Mouse (Mus musculus): ENCODE measurements around the gene Cldn10.

DNA sequence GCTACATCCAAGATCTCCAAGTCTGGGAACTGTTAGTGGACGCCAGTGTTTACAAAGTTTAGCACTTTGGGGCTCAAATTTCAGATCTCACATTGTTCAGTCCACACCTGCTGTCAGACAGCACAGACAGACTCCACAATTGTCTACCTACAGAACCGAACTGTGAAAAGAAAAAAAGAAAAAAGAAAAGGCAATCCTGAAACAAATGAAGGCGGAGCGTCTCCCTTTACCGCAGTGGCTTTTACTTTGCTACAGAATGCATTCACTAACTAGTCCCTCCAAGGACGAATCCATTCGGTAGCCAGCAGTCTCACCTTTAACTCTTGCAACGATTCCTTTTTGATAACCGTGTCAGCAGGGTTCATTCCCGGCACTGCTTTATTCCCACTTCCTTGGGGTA lies 93.0 kb downstream of the Cldn10 start:
- TF ChIP-seq CTCF (IDR thresholded peaks at IDR 0.05; ENCODE audit: low read depth) (no peak), EP300 (optimal IDR thresholded peaks at IDR 0.05) (no peak)

Measured in stomach, postnatal 0 days (tissue).